Mouse (Mus musculus) liver, adult 2 months (tissue): ENCODE measurements around the gene Tmeff1.

Experiments used
- CTCF ChIP-seq: fragments of 200-500 bp; IDR thresholded peaks from 2 replicates; pipeline ENCODE4 v1.5.1; 2011; ENCODE audit warnings: low read depth, low read length, control low read depth
- POLR2A ChIP-seq: fragments of 200-500 bp; IDR thresholded peaks from 2 replicates; pipeline ENCODE4 v1.6.1; 2011; ENCODE audit warnings: low read length, control low read depth; ENCODE audit not compliant: insufficient read depth; ENCODE audit errors: extremely low read depth

GRCm38 (mm10) chr4:48677276-48677675 lies 92.3 kb downstream of the Tmeff1 start:
- TF ChIP-seq CTCF (no peak), POLR2A (no peak)
